Mouse (Mus musculus) c-Kit-positive CD71-negative TER-119-negative erythroid progenitor cells, embryonic 14.5 days (primary cell): Measurements from ENCODE around the gene Sez6l2.

Experiments
- DNase-seq: peaks from one replicate; pipeline ENCODE4 v3.0.0-alpha.2; 2013; ENCODE audit warnings: low read depth

Sez6l2 gene

DNA sequence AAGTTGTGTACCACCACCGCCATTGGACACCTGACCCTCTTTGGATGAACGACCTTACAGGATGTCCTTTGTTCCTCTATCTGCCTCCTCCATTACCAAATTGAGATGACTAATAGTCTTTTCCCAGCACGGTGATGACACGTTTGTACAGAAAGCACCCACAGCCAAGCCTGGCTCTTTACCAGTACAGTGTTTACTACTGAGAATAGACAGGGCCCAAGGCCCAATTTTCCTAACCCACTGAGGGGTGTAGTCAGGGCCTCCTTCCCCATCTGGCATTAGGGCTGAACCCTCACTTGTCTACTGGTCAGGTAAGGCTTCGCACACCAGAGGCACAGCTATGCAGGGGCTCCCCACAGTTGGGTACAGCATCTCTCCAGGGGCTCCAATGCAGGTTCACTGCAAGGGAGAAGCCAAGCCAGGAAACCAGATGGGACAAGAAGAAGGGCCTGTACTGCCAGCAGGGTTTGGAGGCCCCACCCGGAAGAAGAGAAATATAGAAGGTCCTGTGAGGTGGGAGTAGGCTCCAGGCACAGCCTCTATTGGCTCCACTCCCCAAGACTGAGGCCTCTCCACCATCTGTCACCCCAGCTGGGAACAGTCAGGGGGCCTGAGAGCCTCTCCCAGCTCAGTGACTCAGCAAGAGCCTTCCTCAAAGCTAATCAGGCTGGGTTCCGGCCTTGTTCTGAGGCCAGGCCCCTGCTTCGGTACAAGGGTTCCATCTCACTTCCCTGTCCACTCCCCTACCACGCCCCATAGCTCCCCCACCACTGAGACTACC lies 58.1 kb downstream of the Sez6l2 start:
- peak; percentile 69 for DNase-seq

DNA sequence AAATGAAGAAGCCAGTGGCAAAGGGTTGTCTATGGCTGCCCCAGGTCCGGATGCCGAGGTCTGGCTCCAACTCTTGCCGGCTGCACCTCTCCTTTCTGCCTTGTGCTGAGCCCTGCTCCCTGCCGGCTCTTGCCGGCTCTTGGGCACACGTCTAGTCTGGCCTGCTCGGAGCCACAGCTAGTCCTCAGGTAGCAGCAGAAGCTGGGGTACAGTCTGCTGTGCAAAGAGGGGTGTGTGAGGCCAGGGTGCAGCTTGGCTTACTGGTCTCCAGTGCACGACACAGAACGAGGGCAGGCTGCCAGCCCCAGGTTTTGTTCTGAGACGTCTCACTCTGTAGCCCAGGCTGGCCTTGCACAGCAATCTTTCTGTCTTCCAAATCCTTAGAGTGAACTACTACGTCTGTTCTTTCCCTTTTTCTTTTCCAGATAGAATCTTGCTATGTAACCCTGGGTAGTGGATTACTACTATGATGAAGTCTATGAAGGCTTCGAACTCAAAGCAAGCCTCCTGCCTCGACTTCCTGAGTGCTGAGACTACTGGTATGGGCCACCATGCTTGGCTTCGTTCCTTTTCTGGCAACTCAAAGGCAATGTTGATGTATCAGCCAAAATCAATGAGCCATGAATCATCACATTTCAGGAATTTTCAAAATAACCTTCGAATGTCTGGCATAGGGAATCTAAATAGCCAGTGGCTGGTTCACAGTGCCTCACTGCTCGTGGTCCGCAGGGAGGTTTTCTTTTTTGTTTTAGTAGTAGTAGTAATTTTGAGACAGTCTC lies 59.1 kb downstream of the Sez6l2 start:
- DNase-seq, result no peak

DNA sequence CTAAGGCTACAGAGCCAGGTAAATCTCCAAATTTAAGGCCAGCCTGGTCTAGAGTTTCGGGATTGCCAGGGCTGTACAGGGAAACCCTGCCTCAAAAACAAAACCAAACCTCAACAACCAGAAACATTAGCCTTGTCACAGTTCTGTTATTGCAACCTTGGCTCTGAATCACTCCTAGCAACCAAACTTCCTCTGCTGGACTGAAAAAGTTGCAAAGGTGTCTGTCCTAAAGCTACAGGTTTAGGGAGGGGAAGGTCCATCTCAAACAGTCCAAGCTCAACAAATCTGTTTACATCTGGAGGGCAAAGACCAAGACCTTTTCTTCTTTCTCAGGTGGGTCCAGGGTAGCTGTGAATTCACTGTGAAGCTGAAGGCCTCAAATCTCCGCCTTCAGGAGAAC lies 60.7 kb downstream of the Sez6l2 start:
- no peak for DNase-seq

DNA sequence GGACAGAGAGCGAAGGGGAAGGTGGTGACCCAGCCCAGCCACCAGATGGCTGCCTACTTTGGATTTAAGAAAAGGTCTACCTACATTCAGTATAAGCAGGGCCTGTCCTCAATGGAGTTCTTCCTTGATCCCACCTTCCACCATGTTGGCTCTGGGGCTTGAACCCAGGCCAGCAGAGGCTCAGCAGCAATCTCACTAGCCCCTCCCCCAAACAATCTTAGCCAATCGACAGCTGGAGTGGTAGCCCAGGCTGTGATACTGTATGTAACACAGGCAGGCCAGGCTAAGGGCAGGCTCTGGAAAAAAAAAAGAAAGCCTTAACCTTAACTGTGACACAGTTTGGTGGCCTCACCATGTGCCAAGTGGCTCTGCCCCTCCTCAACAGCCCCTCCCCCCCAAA lies 61.4 kb downstream of the Sez6l2 start:
- DNase-seq, result no peak

DNA sequence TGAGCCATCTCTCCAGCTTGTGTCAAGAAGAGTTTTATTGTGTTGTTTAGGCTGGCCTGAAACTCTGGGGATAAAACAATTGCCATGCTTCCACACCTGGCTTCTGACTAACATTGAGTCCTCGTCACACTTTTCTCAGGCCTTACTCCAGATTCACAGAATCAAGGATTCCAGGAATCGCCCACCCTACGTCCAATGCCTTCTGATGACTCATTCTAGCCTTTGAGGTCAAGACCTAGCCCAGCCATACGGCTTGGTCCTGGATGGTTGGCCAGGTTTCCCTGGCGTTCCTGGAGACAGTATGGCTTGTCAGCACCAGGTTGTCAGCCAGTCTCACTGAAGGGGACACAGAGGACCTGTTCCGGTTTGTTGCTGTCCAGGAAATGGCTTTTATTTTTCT lies 62.0 kb downstream of the Sez6l2 start:
- DNase-seq, result no peak

DNA sequence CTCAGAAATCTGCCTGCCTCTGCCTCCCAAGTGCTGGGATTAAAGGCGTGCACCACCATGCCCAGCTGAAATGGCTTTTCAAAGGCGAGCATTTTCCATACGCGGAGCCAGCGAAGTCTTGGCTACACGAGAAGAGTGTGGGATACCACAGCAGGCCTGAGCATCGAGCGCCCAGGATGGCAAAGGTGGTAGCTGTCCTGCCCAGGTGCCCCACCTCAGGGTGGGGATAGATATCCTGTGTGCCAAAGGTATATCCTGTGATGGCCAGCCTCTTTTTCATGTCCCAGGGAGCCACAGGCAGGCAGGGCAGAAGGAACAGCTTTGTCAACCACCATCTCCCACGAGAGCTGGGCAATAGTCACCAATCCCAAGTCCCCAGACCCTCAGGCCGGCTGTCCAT lies 62.5 kb downstream of the Sez6l2 start:
- no peak for DNase-seq

DNA sequence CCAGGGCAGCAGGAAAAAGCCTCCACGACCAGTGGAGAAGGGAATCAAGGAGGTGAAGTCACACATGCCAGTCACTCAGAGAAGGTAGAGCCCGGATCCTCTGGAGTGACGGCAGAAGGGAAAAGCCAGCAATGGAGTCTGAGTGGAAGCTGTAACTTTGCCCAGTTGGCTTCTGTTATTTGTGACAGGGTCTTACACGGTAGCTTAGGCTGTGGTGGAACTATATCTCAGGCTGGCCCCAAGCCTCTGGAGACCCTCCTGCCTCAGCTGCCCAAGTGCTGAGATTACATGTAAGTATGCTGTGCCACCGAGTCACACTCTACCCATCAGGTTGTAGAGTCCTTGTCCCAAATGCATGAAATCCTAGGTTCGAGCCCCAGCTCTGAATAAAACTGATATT lies 63.0 kb downstream of the Sez6l2 start:
- no peak for DNase-seq

DNA sequence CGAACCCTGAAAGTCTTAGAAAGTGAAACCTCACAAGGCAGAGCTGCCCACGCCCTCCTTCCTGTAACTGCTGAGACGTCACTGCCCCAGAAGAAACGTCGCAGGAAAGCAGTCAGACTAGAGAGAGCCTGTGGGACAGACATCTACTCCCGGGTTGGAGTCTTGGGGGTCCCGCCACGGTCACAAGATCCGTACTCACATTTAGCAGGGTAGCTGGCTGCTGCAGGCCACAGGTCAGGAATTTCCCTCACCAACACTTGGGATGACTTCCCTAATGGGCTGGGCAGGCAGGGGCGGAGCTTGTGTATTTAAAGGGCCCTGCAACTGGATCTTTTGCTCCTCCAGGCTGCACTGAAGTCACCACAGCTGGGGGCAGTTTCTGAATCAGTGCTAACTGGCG lies 64.0 kb downstream of the Sez6l2 start, which contains the start of gene Mvp:
Gene Mvp, minus strand, starts transcription at position 302 of the 400 bp plus-strand sequence.
- peak; percentile 49 for DNase-seq

DNA sequence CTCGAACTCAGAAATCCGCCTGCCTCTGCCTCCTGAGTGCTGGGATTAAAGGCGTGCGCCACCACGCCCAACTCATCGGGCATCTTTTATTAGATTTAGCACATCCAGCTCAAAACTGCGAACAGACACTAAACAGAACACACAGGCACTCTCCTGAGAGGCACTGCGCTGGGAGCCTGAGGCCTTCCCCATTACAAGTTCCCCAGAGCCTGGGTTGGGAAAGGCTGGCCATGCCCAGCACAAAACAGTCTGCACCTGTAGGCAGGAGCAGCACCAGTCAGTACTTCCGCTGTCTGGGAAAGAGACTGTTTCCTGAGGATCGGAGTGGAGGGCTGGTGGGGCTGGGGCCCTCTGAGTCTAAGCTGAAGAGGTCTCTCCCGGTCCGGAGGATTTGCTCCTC lies 64.6 kb downstream of the Sez6l2 start:
- no peak for DNase-seq

DNA sequence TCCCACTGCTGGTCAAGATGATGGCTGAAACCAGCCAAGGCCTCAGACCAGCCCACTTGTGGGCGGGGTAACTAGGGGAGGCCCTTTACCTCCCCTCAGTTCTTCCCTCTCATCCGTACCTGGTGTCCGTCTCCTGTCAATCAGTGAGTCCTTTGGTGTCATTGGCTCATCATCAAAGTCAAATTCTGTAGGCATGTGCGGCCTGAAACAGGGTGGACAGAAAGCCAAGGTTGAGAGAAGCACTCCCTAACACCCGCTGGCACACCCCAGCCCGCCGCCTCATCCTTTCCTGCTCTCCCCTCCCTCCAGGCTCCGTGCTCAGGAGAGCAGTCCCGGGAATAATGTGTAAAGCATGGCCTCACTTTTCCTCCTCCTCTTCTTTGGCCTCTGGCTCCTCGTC lies 65.7 kb downstream of the Sez6l2 start:
- DNase-seq, result no peak

DNA sequence TGATC lies 65.9 kb downstream of the Sez6l2 start, which contains the start of gene Pagr1b:
Gene Pagr1b, minus strand, starts transcription at position 4 of the 5 bp plus-strand sequence.
- no peak for DNase-seq

DNA sequence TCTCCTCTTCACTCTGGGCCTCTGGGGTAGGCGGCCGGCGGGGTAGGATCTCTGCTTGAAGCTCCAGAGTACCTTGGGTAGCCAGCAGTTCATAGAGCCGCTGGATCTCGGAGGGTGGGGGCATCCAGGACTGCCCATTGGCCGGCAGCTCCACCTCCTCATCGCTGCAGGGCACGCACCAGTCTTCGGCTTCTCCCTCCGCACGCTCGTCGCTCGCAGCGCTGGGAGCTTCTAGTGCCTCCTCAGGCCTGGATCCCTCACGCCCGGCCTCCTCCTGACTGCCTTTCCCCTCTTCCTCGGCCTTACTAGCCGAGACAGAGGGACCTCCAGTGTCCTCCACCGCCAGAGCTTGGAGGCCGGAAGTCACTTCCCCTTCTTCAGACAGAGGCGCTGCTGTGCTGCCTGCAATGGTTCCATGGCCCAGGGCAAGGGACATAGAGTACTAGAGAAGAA lies 66.1 kb downstream of the Sez6l2 start:
- no peak for DNase-seq

DNA sequence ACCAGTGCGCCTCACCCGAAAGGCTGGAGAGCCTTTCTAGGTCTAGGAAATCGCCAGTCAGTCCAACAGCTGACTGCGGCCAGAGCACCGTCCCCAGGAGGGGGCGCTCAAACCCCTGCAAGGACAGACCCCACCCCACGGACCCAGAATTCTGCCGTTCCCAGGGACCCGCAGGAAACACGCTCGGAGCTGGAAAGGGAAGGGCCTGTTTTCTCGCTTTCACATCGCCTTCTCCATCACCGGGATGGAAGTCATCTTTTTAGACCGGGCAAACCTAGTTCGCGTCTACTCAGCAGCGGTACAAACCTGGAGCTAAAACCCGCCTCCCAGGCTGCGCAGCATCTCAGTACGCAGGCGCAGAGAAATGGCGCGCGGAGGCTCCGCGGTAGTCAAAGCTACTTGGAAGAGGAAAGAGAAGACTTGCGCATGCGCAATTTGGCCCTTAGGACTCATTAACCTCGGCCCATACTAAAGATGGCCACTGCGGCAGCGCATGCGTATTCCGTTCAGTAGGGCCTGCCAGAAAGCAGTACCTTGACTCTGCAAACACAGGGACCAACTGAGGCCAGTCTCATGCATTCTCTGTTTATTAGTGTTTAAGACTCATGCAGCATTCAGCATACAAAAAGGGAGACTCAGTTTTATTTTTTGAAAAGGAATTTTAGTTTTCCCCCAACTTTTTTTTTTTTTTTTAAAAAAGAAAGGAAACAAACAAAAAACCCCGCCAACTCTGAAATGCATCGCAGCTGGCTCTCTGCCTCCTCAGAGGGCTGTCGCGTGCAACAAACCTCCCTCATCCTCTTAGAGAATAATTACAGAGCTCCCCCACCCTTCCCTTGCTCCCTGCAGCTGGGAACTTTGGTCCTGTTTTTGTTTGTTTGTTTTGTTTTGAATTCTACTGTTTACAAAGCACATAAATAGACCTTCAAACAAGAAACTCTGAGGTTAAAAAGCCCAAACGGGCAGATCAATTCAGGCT lies 66.9 kb downstream of the Sez6l2 start, which contains the start of gene Pagr1a:
Gene Pagr1a, minus strand, starts transcription at position 382 of the 979 bp plus-strand sequence.
- peak; percentile 100 for DNase-seq

DNA sequence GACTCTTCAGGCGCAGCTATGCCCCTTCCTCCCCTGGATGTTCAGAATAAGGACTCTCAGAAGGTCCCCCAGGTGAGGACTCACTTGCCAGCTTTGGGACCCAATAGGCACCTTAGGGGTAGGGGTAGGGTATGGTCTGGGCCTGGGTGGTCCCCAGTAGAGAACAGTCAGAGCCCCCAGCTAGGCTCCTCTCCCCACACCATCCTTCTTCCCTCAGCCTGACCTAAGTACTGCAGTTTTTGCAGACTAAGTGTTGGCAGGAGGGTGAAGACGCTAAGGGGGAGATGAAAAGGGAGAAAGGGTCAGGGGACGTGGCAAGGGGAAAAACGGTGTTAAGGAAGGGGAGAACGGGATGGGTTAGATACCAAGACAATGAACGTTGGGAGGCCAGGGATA lies 67.6 kb downstream of the Sez6l2 start:
- no peak for DNase-seq

DNA sequence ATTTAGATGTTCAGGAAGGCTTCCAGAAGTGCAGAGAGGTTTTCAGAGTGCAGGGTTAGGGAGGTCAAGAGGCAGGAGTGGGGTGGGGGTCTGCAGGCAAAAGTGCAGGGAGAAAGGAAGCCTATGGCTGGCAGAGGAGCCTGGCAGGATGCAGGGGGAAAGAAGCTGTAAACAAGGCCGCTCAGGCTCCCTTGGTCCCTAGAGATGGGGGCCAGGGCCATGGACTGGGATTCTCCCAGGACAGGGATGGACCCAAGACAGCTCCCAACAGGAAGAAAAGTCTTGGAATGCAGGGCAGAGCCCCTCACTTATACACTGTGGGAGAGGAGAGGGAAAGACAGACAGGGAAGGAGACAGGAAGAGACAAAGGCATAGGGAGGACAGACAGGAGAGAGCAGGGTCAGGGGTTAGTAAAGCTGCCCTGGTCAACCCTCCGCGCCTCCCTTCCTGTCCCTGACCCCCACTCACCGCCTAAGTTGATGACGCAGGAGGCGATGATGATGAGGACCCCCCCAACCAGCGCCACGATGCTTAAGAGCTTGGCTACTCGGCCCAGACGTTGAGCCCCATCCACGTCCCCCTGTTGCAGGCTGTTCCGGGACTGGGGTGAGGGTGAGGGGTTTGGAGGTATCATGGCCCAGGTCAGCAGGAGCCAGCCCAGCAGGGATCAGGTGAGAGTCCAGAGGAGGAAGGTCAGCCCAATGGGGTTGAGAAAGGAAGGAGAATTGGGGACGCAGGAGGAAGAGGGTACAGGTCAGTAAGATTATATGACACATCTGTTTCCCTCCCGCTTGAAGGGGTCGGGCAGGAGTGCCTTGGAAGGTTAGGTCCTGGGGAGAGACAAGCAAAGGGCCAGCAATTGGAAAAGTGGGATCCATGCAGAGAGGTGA lies 68.3 kb downstream of the Sez6l2 start:
- no peak for DNase-seq

DNA sequence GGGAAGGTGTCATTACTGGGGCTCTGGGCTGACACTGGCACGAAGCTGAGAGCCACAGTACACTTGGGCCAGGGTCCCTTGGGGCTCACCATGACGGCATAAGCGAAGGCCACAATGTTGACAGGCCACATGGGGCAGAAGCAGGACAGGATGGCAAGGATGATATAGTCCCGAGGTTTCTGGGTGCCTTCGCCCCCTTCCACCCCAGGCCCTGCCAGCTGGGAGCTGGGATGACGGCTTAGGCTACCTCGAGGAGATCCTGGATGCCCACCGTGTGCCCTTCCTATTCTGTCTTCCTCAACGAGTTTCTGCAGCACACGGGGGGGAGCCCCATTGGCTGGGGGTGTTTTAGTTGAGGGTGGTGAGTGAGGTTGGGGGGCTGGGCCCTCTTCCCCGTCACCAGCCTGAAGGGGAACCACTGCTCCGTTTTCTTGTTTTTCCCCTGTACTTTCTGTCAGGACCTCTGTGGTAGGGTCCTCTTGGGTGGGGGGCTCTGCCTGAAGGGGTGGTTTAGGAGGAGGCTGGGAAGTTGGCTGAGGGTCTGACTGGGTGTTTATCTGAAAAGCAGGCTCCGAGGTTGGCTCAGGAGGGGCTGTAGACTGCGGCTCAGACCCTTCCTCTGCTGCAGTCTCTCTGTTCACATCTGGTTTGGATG lies 69.1 kb downstream of the Sez6l2 start:
- DNase-seq, result no peak

DNA sequence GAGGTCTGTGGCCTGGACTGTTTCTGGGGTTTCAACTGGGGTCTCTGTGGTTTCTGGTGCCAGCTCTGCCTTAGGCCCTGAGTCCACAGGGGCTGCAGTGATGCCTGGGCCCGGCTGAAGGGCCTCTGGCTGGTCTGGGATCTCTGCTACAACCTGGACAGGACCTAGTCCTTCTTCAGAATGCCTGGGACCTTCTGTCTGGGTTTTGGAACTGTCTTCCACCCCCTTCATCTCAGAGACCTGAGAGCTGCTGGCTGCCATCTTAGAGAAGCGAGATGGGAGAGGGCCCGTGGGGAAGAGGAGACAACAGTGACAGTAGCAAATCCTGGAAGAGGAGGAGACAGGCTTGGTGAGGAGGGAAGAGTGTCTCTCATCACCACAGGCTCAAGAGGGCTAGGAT lies 69.7 kb downstream of the Sez6l2 start:
- no peak for DNase-seq
